Mouse (Mus musculus) c-Kit-positive CD71-negative TER-119-negative erythroid progenitor cells, embryonic 14.5 days (primary cell): ENCODE results near the gene Bcl3.
A peak's percentile ranks its signal among the peaks of the same experiment; 100 is the strongest.

Experiments used
- DNase-seq: peaks from one replicate; pipeline ENCODE4 v3.0.0-alpha.2; 2013; ENCODE audit warnings: low read depth

The Bcl3 gene

DNA sequence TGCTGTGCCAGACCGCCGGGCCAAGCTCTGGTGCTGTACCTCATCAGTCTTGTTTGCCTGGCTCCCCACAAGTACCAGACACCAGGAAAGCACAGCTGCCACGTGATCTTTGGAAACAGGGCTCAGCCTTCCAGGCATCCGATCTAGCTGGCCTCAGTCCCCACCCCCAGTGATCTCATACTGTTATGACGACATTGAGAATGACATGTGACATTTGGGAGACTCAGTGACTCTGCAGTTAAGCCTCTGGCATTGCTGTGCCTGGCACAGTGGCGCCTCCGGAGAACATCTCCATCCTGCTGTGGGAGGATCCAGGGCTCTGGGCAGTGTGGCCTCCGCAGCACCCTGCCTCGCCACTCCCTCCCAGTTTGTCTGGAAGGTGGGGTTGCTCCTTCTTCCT lies 9.3 kb upstream of the Bcl3 start:
- no peak for DNase-seq

DNA sequence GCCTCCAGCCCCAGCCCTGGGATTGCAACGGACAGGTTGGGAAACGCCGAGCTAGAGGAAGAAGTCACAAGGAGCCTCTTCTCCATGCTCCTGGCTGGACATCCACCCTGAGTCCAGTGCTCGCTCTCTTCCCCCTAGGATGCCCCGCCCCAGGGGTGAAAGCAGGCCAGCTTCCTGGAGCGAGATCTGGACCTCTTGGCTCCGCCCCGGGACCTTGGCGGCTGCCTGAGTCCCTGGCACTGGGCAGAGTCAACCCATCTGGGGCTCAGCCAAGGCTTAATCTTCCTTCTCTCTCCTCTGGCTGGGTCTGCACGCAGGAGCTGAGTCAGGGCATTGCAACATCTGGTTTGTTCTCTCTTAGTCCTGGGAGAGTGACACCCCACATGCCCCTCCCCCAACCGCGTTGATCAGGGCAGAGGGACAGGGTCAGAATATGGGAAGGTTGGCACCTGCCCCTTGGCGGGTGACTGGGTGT lies 8.1 kb upstream of the Bcl3 start:
- DNase-seq: no peak

DNA sequence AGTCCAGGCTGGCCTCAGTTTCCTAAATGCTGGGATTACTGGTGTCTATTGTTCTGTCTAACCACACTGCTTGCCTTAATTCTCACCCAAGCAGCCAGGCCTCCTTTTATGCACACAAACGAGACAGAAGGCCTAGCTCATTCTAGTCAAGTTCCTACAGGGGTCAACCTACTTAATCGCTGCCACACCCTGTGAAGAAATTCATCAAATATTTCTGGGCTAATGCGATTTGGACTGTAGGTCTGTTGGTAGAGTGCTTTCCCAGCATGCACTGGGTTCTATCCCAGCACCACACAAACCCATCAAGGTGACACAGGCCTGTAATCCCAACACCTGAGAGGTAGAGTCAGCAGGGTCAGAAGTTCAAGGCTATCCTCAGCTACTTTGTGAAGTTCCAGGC lies 7.1 kb upstream of the Bcl3 start:
- DNase-seq: no peak

DNA sequence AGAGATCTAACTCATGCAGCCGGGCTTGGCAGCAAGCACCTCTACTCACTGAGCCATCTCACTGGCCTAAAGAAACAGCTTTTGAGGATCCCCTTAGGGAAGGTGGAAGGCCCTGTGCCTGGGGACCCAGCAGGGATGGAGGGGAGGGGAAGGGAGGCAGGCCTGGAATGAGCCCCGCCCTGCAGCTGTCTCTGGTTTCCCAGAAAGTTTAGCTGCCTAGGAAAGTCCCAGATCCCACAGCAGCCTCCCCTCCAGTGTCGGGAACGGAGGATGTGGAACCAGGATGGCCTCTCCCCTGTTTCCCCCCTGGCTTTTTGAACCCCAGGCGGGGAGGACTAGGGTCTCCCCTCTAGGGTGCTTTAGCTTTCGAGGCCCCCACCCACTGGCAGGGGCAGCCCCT lies 4.2 kb upstream of the Bcl3 start:
- DNase-seq: no peak

DNA sequence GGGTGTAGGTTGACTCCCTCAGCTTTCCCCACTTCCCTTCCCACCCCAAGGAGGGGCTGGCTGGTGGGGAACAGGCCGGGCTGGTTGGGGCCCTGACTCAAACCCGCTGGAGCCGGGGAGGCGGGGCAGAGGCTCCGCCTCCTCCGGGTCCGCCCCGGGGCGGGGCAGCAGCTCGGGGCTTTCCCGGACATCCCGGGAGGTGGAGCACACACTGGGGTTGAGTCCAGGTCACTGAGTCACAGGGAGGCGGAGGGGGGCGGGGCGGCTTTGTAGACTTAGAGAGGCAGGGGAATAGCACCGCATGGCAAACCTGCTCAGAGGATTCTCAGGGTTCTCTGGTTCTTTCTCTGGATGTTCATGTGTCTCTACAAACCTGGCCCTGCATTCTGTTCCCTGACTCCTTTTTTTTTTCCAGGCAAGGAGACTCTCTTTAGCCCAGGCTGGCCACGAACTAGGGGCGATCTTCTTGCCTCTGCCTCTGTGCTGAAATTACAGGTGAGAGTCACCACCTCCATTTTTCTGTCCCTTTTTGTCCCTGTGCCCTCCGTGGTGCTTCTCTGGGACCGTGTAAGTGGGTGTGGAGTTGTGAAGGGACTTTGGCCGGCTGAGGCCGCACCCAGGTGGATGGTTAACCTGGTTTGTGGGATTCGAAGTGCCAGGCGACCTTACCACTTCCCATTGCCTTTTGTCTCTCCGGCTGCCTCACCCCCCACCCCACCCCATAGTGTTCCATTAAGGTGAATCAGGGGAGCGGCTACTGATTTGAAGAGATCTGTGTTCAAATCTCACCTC lies 1.8 kb upstream of the Bcl3 start:
- peak; percentile 83 for DNase-seq

DNA sequence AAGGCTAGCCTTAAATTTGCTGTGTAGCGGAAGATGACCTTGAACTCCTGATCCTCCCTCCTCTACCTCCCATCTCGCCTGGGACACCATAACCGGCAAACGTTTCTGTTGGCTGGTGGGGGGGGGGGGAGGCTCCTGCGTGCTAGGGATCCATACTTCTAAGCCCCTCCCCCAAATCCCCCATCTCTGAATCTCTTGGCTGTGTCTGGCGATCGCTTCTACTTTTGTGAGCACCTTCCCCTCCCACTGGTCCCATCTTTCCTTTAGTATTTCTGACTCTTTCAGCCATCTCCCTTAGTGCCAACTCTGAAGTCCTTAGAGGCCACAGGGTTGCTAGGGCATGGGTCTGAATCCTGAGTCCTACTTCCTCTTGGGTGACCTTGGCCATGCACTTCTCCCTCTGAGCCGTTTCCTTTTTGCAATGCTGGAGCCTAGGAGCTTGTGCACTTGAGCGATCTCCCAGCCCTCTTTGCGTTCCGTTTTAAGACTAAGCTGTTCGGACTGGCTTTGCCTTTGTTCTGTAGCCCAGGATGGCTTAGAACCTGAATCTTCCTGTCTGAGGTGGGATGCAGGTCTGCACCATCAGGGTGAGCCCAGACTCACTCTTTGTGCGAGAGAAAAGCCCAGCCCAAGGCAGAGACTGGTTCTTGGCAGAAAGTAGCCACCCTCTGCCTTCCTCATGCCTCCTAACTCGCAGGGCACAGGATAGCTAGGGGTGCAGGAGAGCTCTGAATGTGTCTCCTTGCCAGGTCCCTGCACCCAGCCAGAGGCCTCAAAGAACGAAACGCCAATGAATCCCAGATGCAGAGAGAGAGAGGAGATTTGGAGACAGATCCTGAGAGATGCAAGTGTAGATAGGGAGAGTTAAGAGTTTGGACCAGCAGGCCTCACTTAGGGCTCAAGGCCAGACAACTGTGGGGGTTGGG lies 949 bp upstream of the Bcl3 start:
- DNase-seq: no peak

DNA sequence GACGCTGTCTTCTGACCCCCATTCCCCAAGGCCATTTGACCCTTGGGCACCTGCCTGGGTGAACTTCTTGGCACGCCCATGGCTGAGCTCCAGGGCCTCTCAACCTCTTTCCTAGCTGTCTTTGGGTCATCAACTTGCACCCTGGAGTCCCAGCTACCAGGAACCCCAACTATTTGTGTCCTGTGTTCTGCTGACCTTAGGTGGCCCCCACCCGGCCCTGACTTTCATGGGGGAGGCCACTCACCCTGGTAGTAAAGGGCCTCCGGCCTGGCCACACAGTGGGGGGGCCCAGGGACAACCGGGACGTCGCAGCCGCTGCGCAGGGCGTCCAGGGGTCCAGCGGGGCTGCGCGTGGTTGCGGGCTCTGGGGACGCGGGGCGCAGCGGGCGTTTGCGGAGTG lies 377 bp downstream of the Bcl3 start:
- DNase-seq: no peak

DNA sequence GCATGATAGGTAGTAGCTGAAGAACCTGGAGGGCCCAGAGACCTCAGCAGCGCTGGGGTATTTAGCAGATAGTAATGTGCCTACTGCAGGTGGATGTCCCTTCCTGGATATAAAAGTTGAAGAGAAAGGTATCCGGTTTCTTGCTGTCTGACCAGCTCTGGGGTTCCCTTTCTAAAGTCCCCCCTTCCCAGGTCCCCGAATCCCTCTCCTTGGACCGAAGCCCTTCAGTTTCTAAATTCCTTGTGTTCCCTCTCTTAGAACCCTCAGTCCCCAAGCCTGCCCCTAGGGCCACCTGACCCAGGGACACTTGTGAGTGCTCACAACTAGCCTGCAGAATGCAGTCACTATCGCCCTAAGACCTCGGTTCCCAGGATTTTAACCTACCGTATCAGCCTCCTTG lies 937 bp downstream of the Bcl3 start:
- DNase-seq: no peak

DNA sequence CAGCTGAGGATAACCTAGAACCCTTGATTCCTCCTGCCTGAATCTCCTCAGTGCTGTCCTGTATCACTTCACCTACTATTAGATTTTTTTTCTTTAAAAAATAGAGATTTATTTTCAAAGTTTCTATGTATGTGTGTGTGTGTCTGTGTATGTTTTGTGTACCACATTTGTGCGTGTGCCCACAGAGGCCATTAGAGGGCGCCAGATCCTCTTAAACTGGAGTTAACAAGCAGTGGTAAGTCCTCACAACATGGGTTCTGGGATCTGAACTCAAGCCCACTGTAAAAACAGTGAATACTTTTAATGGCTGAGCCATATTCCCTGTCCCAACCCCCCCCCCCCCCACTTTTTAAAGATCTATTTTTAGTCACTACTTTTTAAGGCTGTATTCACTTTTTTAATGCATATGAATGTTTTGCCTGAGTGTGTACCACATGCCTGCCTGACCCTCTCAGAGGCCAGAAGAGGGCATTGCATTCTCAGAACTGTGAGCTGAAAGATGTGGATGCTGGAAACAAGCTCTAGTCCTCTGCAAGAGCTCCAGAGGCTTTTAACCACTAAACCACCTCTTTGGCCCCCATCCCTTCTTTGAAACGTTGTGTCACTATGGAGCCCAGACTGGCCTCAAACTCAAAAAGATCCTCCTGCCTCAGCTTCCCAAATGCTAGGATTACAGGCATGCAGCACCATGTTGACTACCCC lies 2.1 kb downstream of the Bcl3 start:
- no peak for DNase-seq

DNA sequence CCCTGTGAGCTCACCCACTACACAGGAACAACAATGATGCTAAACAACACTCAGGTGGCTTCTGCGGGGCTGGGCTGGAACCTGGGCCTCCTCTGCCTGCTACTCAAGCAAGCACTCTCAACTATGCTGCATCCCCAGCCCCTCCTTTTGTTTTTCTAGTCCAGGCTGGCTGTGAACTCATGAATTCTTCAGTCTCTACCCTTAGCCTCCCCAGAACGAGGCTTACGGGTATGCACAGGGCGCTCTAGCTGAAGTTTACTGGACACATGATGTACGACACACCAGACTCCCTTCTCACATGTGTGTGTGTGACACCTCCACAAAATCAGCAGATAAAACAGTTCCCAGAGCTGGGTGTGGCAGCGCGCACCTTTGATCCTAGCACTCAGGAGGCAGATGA lies 3.7 kb downstream of the Bcl3 start:
- DNase-seq: no peak

DNA sequence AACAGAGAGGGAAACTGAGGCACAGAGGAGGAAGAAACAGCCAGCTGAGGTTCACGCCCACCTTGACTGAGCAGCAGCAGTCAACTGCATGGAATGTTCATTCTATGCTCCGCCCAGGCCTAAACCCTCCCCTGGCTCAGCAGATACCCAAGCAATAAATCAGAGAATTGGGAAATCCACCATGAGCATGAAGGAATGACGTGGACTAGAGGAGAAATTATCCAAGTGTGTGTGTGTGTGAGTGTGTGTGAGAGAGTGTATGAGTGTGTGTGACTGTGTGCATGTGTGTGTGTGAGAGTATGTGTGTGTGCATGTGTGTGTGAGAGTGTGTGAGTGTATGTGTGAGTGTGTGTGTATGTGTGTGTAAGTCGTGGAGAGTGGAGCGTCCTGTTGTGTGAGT lies 4.1 kb downstream of the Bcl3 start:
- no peak for DNase-seq

DNA sequence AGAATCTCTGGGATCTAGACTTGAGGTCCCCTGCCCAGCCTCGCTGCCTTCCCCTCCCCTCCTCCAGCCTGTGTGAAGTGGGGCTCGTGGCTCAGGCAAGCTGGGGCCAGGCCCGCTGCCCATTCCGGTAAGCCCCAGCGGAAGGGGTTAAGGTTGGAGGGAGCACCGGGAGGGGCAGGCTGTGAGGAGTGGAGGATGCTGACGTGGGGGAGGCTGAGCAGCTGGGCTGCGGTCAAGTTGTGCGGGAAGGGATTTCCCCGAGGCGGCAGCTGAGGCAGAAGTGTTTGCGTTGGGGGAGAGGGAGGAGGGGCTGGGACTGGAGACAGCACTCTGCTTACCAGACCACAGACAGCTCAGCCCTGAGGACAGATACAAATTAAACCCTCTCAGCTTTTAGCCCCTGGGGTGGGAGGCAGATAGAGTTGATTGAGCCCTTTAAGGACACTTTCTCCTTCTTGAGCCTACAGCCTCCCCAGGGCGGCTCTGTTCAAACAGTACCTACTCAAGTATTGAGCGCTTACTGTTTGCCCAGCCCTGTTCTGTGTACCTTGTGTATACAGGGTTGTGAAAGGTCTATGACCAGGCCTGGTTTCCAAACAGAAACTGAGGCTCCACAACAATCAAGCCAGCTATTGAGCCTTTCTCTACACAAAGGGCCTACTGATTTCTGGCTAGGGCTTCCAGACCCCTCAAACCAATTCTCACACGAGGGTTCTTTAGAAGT lies 5.0 kb downstream of the Bcl3 start:
- DNase-seq: no peak

DNA sequence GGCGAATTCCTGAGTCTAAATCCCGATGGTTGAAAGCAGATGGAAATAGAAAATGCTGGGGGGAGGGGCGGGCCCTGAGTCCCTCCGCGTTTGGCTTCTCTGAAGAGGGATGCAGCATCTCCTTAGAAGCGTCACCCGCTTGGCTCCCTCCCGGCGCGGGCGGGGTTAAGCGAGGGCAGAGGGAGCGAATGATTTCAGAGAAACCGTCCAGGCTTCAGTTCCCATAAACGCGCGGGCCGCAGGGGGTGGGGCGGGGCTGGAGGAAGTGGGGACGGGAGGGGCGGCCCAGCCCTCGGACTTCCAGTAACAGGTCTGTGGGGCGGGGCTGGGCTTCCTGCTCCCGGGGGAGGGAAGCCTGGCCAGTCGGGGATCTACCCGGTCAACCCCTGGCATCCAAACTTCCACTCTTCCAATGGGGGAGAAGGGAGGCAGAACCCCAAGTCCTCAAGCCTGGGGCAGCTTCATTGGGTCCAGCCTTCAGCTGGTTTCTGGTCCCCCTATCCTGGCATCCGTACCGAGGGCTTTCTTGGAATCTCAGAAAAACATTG lies 6.3 kb downstream of the Bcl3 start:
- DNase-seq: no peak

DNA sequence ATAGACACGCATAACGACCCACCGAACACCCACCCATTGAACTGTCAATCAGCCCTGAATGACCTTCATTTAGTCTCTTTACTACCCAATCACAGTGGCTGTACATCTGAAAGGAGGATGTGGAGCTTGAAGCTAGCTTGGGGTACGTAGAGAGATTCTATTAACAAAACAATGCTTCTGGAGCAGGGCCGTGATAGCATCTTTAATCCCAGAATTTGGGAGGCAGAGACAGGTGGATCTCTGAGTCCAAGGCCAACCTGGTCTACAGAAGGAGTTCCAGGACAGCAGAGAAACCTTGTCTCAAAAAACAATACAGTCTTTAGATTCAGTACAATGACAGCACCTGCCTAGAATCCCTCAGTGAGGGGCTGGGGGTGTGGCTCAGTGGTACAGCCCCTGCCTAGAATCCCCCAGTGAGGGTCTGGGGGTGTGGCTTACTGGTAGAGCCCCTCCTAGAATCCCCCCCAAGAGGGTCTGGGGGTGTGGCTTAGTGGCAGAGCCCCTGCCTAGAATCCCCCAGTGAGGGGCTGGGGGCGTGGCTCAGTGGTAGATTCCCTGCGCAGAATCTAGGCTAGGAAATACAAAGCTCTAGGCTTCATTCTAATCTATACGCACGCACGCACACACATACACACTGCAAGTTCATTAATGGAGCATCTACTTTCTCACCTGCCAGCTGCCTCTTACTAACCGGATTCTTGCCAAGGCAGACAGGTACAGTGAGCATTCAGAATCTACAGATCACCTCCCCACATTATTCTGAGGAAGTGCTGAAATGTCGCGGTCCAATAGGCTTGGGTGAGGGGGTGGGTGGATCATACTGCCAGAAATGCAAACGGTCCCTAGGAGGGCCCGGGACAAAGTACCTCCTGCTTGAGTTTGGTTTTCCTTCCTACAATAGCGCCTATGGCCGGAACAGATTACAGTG lies 7.0 kb downstream of the Bcl3 start:
- DNase-seq: no peak

DNA sequence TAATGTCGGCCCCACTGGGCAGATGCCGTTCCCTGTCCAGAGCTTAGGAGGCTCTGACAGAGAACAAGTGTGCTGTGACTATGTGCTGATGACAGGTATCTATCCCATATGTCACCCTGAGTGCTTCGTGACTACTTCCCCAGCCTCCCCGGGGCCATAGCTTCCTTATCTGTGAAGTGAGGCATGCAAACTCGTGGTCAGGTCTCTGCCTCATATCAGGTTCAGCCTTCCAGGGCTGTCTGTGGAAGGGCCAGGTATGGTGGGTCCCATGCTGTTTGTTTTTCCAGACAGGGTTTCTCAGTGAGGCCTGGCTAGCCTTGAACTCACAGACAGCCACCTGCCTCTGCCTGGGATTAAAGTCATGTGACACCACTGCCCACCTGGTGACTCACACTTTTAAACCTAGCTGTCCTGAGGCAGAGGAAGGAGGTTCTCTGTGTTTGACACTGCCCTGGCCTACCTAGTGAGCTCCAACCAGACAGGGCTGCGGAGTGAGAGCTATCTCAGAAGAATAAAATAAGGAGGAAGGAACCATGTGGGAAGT lies 8.9 kb downstream of the Bcl3 start:
- no peak for DNase-seq

DNA sequence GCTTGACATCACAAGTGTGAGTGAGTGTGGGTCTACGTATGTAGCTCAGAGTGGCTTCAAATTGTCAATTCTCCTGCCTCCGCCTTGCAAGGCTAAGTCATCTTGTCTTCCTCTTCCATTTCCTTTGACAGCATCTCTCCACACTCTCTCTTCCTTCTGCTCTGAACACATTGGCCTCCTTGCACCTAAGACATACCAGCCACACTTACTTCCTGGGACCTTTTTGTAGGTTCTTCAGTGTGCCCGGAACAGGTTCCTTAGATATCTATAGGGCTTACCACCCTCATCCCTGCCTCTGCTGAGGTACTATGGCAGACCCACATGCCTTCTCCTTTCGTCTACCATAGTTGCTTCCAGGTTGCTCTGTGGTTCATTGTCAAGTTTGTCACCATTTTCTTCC lies 9.4 kb downstream of the Bcl3 start:
- DNase-seq: no peak

DNA sequence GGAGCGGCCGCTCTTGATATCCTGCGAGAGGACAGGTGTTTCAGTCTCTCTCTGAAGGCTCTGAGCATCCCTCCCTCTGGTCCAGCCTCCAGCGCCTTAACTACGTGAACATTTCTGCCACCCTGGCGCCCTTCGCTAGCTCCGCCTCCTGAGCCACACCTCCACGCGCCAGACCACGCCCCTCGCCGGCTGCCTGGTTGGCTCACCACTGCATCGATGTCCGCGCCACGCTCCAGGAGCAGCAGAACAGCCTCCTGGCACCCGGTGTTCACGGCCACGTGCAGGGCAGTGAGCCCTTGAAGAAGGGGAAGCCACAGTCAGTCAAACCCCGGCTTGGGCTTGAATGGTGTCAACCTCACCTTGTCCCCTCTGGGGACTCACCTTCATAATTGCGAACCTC lies 11.5 kb downstream of the Bcl3 start:
- no peak for DNase-seq

DNA sequence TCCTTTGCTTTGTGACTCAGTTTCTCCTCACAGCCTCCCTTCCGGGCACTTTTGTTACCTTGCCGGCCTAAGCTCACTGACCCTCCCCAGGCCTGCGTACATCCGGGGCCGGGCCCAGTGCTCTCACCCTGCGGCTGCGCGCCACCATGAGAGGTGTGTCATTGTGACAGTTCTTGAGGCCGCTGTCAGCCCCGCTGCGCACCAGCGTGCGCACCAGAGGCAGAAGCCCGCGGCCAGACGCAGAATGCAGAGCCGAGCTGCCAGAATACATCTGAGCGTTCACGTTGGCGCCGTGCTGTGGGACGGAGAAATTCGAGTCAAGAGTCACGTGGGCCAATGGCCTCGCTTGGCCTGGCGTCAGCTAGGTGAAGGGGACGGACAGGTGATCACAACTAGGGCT lies 13.2 kb downstream of the Bcl3 start:
- no peak for DNase-seq

DNA sequence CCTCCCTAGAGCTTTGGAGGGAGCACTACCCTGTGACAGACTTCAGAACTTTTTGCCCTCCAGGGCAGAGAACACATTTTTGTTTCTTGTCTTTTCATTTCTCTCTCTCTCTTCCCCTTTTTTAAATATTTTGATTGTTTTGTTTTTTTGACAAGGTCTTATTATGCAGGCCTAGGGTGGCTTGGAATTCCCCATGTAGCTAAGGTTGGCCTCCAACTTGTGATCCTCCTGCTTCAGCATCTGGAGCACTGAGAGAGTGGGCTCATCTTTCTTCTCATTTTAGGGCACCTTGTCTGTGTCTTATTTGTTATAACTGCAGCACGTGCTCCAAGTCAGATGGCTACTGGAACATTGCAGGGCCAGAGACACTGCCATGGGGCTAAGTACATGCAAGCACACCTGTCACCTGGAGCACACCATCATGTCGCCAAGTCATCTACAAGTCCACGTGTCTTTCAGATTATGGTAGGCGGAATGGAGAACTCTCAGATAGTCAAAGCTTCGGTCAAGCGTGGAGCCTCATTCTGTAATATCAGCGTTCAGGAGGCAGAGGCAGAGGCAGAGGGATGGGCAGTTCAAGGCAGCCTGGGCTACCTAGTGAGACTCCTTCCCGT lies 16.1 kb downstream of the Bcl3 start:
- DNase-seq: no peak

DNA sequence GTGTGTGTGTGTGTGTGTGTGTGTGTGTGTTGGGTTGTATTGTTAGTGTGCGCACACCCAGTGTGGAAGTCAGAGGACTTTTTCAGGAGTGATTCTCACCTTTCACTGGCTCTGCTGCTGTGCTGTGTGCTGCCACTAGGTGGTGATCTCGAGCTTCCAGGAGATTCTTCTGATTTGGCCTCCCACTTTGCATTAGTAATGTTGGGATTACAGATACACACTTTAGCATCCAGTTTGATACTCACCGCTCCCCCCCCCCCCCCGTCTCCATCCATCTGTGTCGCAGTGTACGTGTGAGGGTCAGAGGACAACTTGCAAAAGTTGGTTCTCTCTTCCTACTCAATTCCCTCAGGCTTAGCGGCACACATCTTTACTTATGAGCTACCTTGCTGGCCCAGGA lies 19.6 kb downstream of the Bcl3 start:
- no peak for DNase-seq
